Mouse (Mus musculus) yolk sac, embryonic 10.5 days (tissue): ENCODE results near the gene Zcchc2.

Experiments
- DNase-seq: peaks from one replicate; pipeline ENCODE4 v3.0.0-alpha.2; 2017; ENCODE audit warnings: low spot score

The Zcchc2 gene

DNA sequence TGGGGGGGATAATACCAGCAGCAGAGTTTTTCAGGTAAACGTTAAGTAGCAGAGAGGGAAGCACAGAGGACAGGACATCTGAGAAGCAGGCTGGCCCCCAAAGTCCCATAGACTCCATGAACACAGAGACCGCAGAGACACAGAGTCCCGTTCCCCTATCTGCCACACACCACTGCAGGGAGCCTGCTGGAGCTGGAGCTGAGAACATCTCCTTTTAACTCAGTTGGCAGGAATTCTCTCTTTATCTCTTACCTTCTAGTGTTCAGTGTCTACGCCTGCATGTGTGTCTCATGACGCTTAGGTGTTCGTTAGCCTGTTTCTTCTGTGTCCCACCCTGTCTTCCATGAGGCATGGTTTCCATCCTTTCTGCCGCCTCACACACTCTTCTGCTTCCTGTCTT lies 83.0 kb downstream of the Zcchc2 start:
- no peak for DNase-seq

DNA sequence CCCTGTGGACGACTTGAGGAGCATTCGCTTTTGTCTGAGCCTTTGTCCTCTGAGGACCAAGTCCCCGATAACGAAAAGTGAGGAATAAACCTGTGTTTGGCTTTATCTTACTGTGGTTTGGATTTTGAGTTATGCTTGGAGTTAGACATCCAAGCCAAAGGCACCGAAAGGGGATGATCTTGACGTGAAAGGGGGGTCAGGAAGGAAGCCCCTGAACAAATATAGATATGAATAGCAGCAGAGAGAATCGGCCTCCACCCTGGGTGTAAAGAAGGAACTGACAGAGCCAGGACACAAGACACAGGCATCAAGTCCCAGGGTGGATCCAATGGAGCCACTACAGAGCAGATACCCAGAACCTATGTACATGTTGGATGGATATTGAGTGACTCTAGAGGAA lies 83.9 kb downstream of the Zcchc2 start:
- DNase-seq: no peak

- no peak for DNase-seq
Measured at GRCm38 (mm10) chr1:106074656-106075055, 84.5 kb downstream of the Zcchc2 start.

DNA sequence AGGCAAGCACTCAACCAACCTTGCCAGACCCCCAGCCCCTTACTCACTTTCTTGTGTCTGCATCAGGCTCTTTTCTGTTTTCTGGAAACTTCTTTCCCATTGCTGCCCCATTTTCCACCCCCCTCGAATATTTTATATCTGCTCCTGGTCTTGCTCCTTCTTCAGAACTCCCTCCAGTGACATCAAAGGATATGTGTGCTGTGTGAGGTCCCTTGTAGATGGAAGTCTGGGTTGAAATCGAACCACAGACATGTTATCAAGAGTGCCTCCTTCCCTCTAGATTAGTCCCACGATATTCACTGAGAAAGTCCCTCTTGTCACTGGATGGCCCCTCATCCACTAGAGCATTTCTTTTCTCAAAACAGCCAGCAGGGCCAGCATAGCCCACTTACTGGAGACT lies 86.4 kb downstream of the Zcchc2 start:
- no peak for DNase-seq

GRCm38 (mm10) chr1:106077166-106077565 lies 87.0 kb downstream of the Zcchc2 start:
- DNase-seq: no peak
